Mouse (Mus musculus) C2C12 (cell line): ENCODE results near the gene Tmem223. TPM values are rescaled to one million over a fixed set of nuclear protein-coding genes. Genes with fewer than 3 reads are reported as not detected.

Source experiments
- H3K27me3 ChIP-seq: one replicate; pipeline ENCODE4 v1.6.1; 2011; ENCODE audit not compliant: control insufficient read depth, insufficient read depth, insufficient read length
- H3K36me3 ChIP-seq: one replicate; pipeline ENCODE4 v1.6.1; 2011; ENCODE audit not compliant: control insufficient read depth, insufficient read depth
- H3K4me3 ChIP-seq: one replicate; pipeline ENCODE4 v1.5.1; 2011; ENCODE audit warnings: mild to moderate bottlenecking, control low read depth; ENCODE audit not compliant: poor library complexity, insufficient read depth, severe bottlenecking
- H3K79me2 ChIP-seq: one replicate; pipeline ENCODE4 v1.6.1; 2011; ENCODE audit not compliant: control insufficient read depth, insufficient read depth
- H3K79me3 ChIP-seq: one replicate; pipeline ENCODE4 v1.6.1; 2011; ENCODE audit warnings: low read depth, control low read depth
- H3ac ChIP-seq: one replicate; pipeline ENCODE3; 2011; ENCODE audit warnings: low read depth; ENCODE audit not compliant: control insufficient read depth, insufficient read length
- CEBPB ChIP-seq: IDR thresholded peaks from one replicate; pipeline ENCODE4 v1.6.1; 2011; ENCODE audit warnings: low read depth, mild to moderate bottlenecking, control low read depth, moderate library complexity
- CTCF ChIP-seq: IDR thresholded peaks from one replicate; pipeline ENCODE4 v1.5.1; 2011; ENCODE audit not compliant: control insufficient read depth, insufficient read depth, insufficient read length
- FOSL1 ChIP-seq: IDR thresholded peaks from one replicate; pipeline ENCODE4 v1.8.0; 2011; ENCODE audit warnings: mild to moderate bottlenecking, low read length; ENCODE audit not compliant: poor library complexity, insufficient read depth, severe bottlenecking
- MAX ChIP-seq: IDR thresholded peaks from one replicate; pipeline ENCODE4 v1.6.1; 2011; ENCODE audit warnings: mild to moderate bottlenecking, control low read depth
- MYOD1 ChIP-seq: IDR thresholded peaks from one replicate; pipeline ENCODE4 v1.6.1; 2011; ENCODE audit warnings: low read depth; ENCODE audit not compliant: control insufficient read depth, insufficient read length
- MYOG ChIP-seq: IDR thresholded peaks from one replicate; pipeline ENCODE4 v1.6.1; 2011; ENCODE audit not compliant: control insufficient read depth, insufficient read length; ENCODE audit errors: extremely low read depth
- USF1 ChIP-seq: IDR thresholded peaks from one replicate; pipeline ENCODE4 v1.6.1; 2011; ENCODE audit warnings: low read depth, mild to moderate bottlenecking, control low read depth, moderate library complexity
- polyA plus RNA-seq: library from polyadenylated mRNA; unstranded; fragments of >200 nt; fragmentation: generic; extraction: Trizol; gene quantifications from one replicate; pipeline ENCODE4 v1.2.1, GENCODE M21; 2012; ENCODE audit warnings: missing spikeins

Tmem223 gene
- polyA plus RNA-seq, 1 experiment, result 58.2 TPM

- peaks cover 35% of the 10 kb centered on the region for H3K79me2 ChIP-seq
- H3K79me3 ChIP-seq, result peaks cover 24% of the 10 kb centered on the region
- no peak overlapping the region for H3ac ChIP-seq
- no peaks in the 10 kb centered on the region for H3K27me3 ChIP-seq
- TF ChIP-seq CEBPB (no peak), FOSL1 (no peak), MYOD1 (no peak), USF1 (no peak), MYOG (no peak), MAX (no peak), CTCF (no peak)
- no peak overlapping the region for H3K4me3 ChIP-seq
- peaks cover 23% of the 10 kb centered on the region for H3K36me3 ChIP-seq
Measured at GRCm38 (mm10) chr19:8734334-8734733, 36.5 kb upstream of the Tmem223 start.

GRCm38 (mm10) chr19:8735389-8736159 is 35.2 kb upstream of the Tmem223 start, which contains the start of gene Wdr74:
Gene Wdr74 (plus strand): TSS chr19:8735827.
- H3K27me3 ChIP-seq, result no peaks in the 10 kb centered on the region
- peaks cover 35% of the 10 kb centered on the region for H3K36me3 ChIP-seq
- H3ac ChIP-seq, result peak within 1 kb of the TSS; percentile 65
- peaks cover 35% of the 10 kb centered on the region for H3K79me2 ChIP-seq
- H3K4me3 ChIP-seq, result peak within 1 kb of the TSS; percentile 90
- TF ChIP-seq MAX (peak; percentile 91), CTCF (no peak)
- H3K79me3 ChIP-seq, result peaks cover 24% of the 10 kb centered on the region

GRCm38 (mm10) chr19:8736160-8736467 is 34.7 kb upstream of the Tmem223 start:
- TF ChIP-seq CTCF (no peak), CEBPB (no peak), MAX (no peak), USF1 (no peak), MYOD1 (no peak), MYOG (no peak), FOSL1 (no peak)
- H3ac ChIP-seq, result peak overlapping the region; percentile 65
- H3K79me3 ChIP-seq, result peaks cover 24% of the 10 kb centered on the region
- H3K36me3 ChIP-seq, result peaks cover 39% of the 10 kb centered on the region
- H3K4me3 ChIP-seq, result peak overlapping the region; percentile 90
- H3K79me2 ChIP-seq, result peaks cover 35% of the 10 kb centered on the region
- no peaks in the 10 kb centered on the region for H3K27me3 ChIP-seq

GRCm38 (mm10) chr19:8738911-8739310 is 31.9 kb upstream of the Tmem223 start:
- Histone ChIP-seq H3K79me3 (peaks cover 40% of the 10 kb centered on the region), H3K36me3 (peaks cover 51% of the 10 kb centered on the region), H3ac (no peak overlapping the region), H3K4me3 (no peak overlapping the region), H3K27me3 (no peaks in the 10 kb centered on the region), H3K79me2 (peaks cover 59% of the 10 kb centered on the region)
- no peak for TF ChIP-seq CTCF
- no peak for TF ChIP-seq USF1
- no peak for TF ChIP-seq CEBPB
- no peak for TF ChIP-seq MYOG
- TF ChIP-seq MAX, result no peak
- no peak for TF ChIP-seq MYOD1
- no peak for TF ChIP-seq FOSL1

DNA sequence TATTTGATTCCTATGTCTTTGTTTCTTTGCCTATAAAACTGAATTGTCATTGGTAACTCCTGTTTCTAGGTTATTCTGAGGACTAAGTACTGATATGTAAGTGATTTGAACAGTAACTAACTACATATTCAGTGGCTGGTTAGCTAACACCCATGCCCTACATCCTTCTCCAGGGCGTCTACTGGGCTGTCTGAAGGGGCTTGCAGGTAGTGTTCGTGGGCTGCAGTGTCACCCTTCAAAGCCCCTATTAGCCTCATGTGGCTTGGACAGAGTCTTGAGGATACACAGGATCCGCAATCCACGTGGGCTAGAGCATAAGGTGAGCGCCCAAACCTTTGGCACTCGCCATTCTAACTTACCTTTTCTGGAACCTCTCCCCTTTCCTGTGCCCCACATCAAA is 31.1 kb upstream of the Tmem223 start:
- H3K79me2 ChIP-seq, result peaks cover 63% of the 10 kb centered on the region
- H3K36me3 ChIP-seq, result peaks cover 58% of the 10 kb centered on the region
- H3K79me3 ChIP-seq, result peaks cover 40% of the 10 kb centered on the region
- no peak overlapping the region for H3ac ChIP-seq
- TF ChIP-seq MYOG (no peak), MAX (no peak), USF1 (no peak), FOSL1 (no peak), CEBPB (no peak), MYOD1 (no peak), CTCF (no peak)
- H3K4me3 ChIP-seq, result no peak overlapping the region
- H3K27me3 ChIP-seq, result no peaks in the 10 kb centered on the region

GRCm38 (mm10) chr19:8740603-8741002 is 30.2 kb upstream of the Tmem223 start, which contains the start of gene 1700092M07Rik:
Gene 1700092M07Rik (plus strand): TSS chr19:8740718.
- Histone ChIP-seq H3K79me2 (peaks cover 61% of the 10 kb centered on the region), H3K79me3 (peaks cover 40% of the 10 kb centered on the region), H3K36me3 (peaks cover 67% of the 10 kb centered on the region), H3ac (peak within 1 kb of the TSS; percentile 97), H3K27me3 (no peaks in the 10 kb centered on the region), H3K4me3 (peak within 1 kb of the TSS; percentile 95)
- TF ChIP-seq CEBPB (no peak), FOSL1 (no peak), MAX (no peak), CTCF (no peak), USF1 (no peak), MYOG (no peak), MYOD1 (no peak)
